Mouse (Mus musculus) c-Kit-positive CD71-positive TER-119-negative erythroid progenitor cells, embryonic 14.5 days (primary cell): Measurements from ENCODE around the gene Prdx4.
"Not testable (repeated sequence)": the region's sequence is repeated elsewhere in the genome, so short reads cannot be mapped to it uniquely, and the experiment has no call there.

Experiments used
- DNase-seq: peaks from one replicate; pipeline ENCODE4 v3.0.0-alpha.2; 2013; ENCODE audit warnings: low read depth

Prdx4 gene

GRCm38 (mm10) chrX:155340654-155341053 lies at the start of gene Prdx4:
Prdx4 (minus strand) TSS chrX:155340754.
- no peak for DNase-seq

GRCm38 (mm10) chrX:155376538-155376937 lies 36.0 kb upstream of the Prdx4 start:
- DNase-seq = peak; percentile 13

- DNase-seq = no peak
Observed at GRCm38 (mm10) chrX:155375458-155375857, 34.9 kb upstream of the Prdx4 start.

GRCm38 (mm10) chrX:155370110-155370509 lies 29.6 kb upstream of the Prdx4 start:
- not testable (repeated sequence) for DNase-seq

DNA sequence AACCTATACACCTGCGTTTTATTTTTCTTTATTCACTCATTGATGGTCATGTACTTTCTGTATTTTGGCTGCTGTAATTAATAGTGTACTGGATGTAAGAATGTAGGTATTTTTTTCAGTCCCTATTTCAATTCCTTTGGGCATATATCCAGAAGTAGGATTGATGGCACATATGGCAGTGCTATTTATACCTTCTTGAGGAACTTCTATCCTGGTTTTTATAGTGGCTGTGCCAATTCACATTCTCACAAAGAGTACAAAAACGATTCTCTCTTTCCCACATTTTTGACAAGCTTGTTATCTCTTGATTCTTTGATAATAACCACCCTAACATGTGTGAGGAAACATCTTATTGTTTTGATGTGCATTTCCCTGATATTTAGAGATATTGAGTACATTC lies 24.5 kb upstream of the Prdx4 start:
- no peak for DNase-seq

GRCm38 (mm10) chrX:155346249-155346648 lies 5.7 kb upstream of the Prdx4 start:
- DNase-seq = no peak

DNA sequence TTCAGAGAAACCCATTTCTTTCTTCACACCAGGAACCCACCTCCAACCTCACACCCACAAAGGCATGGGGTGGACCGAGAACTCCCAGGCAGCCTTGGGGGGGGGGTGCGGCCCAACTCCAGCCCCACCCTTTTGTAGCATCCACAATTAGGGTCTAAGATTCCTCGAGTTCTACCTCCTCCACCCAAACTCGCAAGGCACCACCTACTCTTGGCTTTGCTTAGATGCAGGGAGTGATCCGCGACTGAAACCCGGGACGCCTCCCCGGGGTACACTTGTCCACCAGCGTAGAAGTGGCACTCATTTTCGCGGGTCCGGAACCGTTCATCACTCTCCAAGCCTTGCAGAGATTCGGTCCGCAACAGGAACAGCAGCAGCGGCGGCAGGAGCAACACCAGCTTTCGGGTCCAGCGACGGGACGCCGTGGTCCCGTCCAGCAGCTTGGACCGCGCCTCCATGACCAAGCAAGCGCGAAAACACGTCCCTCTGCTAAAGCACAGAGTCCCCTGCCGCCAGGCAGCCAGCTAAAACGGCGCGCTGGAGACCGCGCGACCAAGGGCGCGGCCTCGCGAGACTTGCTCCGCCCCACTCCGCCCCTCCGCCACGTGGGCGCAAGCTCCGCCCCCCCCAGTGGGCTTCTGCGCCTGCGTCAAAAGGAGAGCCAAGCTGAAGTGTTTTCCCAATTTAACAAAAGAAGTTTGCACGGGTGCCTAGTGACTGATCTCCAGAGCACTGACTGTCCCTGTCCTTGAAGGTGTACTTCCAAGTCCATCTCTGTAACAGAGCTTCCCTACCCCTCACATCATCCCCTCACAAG lies 2.4 kb downstream of the Prdx4 start:
- peak; percentile 55 for DNase-seq

GRCm38 (mm10) chrX:155337567-155337904 lies 3.0 kb downstream of the Prdx4 start:
- DNase-seq = peak; percentile 5

DNA sequence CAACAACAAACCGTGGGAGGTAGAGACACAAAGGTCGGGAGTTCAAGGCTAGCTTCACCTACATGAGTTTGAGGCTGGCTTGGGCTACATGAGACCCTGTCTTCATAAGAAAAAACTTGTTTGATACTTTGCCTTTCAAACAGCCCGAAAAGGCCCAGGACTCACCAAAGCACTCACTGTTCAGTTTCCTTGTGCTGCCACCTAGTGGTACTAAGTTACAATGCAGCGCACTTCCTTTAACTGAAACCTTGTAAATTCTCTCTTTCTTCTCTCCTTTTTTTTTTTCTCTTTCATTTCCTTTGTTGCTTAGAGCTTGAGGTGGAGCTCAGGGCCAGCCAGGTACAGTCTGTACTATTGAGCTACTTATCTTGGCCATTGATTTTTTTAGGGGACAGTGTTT lies 22.5 kb downstream of the Prdx4 start:
- peak; percentile 38 for DNase-seq

DNA sequence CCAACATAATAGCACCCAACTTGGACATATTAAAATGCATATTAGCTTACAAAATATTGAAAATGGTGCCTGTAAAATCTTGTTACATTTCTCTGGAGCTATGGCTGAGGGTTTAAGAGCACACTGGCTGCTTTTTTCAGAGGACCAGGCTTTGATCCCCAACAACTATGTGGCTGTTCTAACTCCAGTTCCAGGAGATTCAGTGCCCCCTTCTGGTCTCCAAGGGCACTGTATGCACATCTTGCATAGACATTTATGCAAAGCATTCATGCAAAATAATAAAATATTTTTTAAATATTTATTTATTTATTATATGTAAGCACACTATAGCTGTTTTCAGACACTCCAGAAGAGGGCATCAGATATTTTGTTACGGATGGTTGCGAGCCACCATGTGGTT lies 34.2 kb downstream of the Prdx4 start:
- no peak for DNase-seq

DNA sequence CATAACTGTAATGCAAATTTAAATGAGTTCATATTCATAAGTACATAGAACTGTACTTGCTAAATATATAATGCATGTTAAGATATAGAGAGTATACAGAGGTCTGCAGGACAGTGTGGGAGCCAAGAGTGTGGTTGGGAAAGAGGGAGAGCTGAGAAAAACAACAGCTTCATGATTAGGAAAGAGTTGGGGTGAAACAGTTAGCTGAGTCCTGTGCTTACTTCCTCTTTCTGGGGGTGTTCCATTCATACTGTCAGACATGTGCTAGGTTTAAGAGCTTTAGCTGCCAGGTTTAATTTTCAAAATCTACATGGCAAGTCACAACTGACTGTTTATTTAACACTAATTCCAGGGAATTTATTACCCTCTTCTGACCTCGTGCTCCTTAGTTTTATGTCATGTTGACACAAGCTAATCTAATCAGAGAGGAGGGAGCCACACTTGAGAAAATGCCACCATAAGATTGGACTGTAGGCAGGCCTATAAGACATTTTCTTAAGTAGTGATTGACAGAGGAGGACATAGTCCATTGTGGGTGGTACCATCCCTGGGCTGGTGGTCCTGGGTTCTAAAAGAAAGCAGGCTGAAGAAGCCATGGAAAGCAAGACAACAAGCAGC lies 60.0 kb downstream of the Prdx4 start:
- DNase-seq = no peak

- no peak for DNase-seq
Observed at GRCm38 (mm10) chrX:155278483-155278882, 62.1 kb downstream of the Prdx4 start.
